Mouse (Mus musculus) embryonic fibroblast, embryonic 13.5 days (primary cell): ENCODE results near the gene Adgrg1. TPM values are rescaled to one million over a fixed set of nuclear protein-coding genes. Genes with fewer than 3 reads are reported as not detected.

Source experiments
- H3K27ac ChIP-seq: 2 replicates; pipeline ENCODE4 v1.5.1; 2012; ENCODE audit warnings: low read length, control low read depth, inconsistent platforms; ENCODE audit not compliant: insufficient read depth
- H3K4me1 ChIP-seq: 2 replicates; pipeline ENCODE4 v1.6.1; 2011; ENCODE audit warnings: low read length; ENCODE audit not compliant: control insufficient read depth, insufficient read depth
- H3K4me3 ChIP-seq: 2 replicates; pipeline ENCODE4 v1.5.1; 2011; ENCODE audit warnings: mild to moderate bottlenecking, control low read depth, low read length; ENCODE audit not compliant: insufficient read depth
- CTCF ChIP-seq: IDR thresholded peaks from 2 replicates; pipeline ENCODE4 v1.5.1; 2011; ENCODE audit warnings: mild to moderate bottlenecking, control low read depth, low read length, moderate library complexity, borderline replicate concordance; ENCODE audit not compliant: insufficient read depth
- POLR2A ChIP-seq: IDR thresholded peaks from 2 replicates; pipeline ENCODE4 v1.6.1; 2011; ENCODE audit warnings: low read depth, mild to moderate bottlenecking, control low read depth, low read length, moderate library complexity
- polyA plus RNA-seq: library from polyadenylated mRNA; stranded (reverse); fragments of >200 nt; gene quantifications from 2 replicates; pipeline ENCODE4 v1.2.4, GENCODE M21; 2011; ENCODE audit warnings: low read depth; ENCODE audit not compliant: missing spikeins, insufficient read length

Gene Adgrg1
- polyA plus RNA-seq, 1 experiment = 3.1 TPM

DNA sequence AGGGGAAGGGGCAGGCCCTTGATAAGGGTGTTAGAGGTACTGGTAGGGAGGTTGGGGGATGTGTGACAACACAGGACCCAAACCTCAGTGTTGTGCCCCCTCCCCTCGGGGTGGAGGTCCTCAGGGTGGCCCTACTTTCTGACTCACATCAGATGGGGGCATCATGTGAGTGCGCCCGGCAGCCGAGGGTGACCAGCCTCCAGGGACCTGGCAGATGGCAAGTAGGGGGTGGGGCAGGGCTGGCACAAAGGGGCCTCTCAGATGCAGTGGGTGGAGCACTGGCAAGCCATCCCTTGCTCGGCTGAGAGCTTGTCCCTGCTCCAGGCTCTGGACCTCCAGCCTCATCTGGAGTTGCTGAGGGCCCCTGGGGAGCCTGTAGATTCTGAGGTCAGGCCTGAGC is 12.1 kb downstream of the Adgrg1 start:
- Histone ChIP-seq H3K27ac (no peak overlapping the region), H3K4me1 (0 out of 2 replicates have a peak, but pooled peaks cover 2% of the 10 kb centered on the region), H3K4me3 (no peak overlapping the region)
- TF ChIP-seq CTCF (no peak), POLR2A (no peak)

DNA sequence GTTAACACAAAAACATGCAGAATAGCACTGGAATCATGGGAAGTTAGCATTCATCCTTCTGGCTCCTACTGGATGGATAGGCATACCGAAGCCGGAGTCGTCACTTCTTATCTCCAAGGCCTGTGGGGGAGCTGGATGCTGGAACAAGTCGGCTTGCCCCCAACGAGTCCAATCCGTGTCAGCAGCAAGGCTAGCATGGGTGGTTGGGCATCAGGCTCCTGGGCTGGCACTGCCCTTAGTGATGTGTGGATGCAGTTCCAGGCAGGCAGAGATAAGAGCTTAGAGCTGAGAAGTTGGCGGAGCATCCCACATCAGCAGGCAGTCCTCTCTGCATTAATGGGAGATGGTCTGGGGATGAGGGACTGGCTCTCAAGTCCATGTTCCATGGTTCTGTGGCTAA is 13.0 kb downstream of the Adgrg1 start:
- Histone ChIP-seq H3K27ac (no peak overlapping the region), H3K4me3 (no peak overlapping the region), H3K4me1 (0 out of 2 replicates have a peak, but pooled peaks cover 2% of the 10 kb centered on the region)
- TF ChIP-seq CTCF = no peak
- no peak for TF ChIP-seq POLR2A

GRCm38 (mm10) chr8:94988619-94989018 is 14.1 kb downstream of the Adgrg1 start:
- Histone ChIP-seq H3K27ac (no peak overlapping the region), H3K4me1 (0 out of 2 replicates have a peak, but pooled peaks cover 2% of the 10 kb centered on the region), H3K4me3 (no peak overlapping the region)
- no peak for TF ChIP-seq CTCF
- TF ChIP-seq POLR2A = no peak

DNA sequence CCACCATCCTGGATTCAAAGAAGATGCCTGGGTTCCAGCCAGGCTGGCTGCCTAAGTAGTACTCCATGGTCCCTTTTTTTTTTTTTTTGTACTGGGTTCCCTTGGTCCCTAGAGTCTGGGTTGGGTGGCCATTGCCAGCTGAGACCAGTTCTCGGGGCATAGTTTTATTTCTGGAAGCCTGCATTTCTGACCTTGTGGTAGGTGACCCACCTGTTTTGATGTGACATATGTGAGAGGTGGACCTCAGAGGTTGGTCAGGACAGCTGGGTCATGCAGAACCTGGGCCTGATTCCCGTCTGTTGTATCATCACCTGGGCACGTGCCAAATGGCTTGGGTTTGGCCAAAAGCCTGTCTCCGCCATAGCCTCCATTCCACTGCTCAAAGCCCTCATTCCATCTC is 15.2 kb downstream of the Adgrg1 start:
- no peak overlapping the region for H3K4me3 ChIP-seq
- TF ChIP-seq POLR2A (no peak), CTCF (no peak)
- H3K4me1 ChIP-seq = no peaks in the 10 kb centered on the region
- no peak overlapping the region for H3K27ac ChIP-seq

DNA sequence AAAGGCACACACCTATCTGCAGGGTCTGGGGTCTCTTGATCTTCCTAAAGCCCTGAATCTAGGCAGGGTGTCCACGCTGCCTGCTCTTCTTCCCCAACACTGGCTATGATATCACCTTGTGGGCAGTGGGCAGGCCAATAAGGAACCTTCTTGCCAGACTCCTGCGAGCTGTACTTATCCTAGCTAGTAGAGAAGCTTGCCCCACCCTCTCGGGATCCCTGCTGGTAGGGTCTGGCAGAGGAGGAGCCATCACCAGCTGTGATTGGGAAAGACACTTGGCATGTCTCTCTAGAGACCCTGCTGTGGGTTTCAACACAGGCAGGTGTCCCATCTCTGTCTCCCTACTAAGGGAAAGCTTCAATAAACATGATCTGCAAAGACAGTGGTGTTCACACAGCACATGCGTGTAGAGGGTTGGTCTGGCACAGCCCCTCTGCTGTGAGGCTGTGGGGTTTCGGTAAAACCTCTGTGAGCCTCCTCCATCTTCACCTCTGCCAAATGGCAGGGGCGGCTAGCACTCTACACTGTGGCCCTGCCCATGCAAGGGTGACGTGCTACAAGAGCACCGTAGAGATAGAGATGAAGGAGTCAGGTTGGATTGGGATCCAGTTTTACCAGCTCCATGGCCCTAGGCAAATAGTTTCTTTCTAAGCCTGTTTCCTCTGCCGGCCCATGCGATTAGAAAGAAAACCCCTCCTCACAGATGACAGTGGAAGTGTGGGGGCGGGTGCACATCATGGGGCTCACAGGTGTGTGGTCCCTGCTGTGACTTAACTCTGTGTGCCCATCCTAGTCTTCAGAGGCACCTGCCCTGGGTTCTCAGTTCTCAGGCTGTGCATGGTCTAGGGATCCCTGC is 16.3 kb downstream of the Adgrg1 start:
- TF ChIP-seq CTCF (no peak), POLR2A (no peak)
- Histone ChIP-seq H3K4me1 (no peaks in the 10 kb centered on the region), H3K4me3 (no peak overlapping the region), H3K27ac (no peak overlapping the region)

DNA sequence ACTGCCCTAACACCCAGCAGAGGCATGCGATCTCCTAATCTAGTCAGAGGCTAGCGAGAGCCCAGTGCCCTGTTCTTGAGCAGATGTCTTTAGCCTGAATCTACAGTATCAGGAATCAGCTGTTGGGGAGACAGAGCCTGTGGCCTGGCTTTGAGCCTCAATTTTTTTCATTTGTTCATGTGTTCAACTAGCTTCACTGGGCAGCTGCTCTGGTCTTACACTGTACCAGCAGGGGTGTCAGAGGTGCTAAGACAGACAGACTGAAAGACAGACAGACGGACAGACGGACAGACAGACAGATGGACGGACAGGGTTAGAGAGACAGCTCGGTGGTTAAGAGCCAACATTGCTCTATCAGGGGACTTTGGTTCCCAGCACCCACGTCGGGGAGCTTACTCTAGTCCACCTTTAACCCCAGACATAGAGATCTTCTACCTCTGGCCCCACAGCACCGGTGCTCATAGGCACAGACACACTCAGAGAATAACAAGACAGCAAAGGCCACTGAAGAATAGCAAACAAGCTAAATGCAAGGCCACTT is 17.0 kb downstream of the Adgrg1 start:
- Histone ChIP-seq H3K4me1 (no peaks in the 10 kb centered on the region), H3K4me3 (no peak overlapping the region), H3K27ac (no peak overlapping the region)
- TF ChIP-seq POLR2A (no peak), CTCF (no peak)

DNA sequence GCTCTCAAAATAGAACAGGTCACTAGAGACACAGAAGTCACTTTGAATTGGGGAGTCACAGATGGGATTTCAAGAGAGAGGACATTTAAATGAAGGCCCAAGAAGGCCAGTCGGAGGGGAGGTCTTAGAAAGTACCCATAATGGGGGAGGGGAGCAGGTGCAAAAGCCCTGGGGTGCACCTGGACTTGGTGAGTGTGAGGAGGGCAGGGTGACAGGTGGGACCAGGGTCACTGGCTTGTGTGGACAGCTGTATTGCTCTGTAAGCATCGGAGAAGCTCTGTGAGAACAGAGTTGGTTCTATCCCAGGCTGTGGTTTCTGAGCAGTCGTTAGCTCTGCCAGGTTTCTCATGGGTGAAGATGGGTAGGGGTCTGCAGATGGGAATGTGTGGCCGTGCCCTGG is 17.5 kb downstream of the Adgrg1 start:
- TF ChIP-seq POLR2A (no peak), CTCF (no peak)
- no peak overlapping the region for H3K4me3 ChIP-seq
- H3K27ac ChIP-seq = no peak overlapping the region
- no peaks in the 10 kb centered on the region for H3K4me1 ChIP-seq

- no peak overlapping the region for H3K27ac ChIP-seq
- TF ChIP-seq CTCF (no peak), POLR2A (no peak)
- H3K4me1 ChIP-seq = no peaks in the 10 kb centered on the region
- H3K4me3 ChIP-seq = no peak overlapping the region
Observed at GRCm38 (mm10) chr8:94992534-94992933, 18.0 kb downstream of the Adgrg1 start.

- H3K4me3 ChIP-seq = no peak overlapping the region
- no peak for TF ChIP-seq POLR2A
- TF ChIP-seq CTCF = no peak
- H3K27ac ChIP-seq = no peak overlapping the region
- no peaks in the 10 kb centered on the region for H3K4me1 ChIP-seq
Observed at GRCm38 (mm10) chr8:94992996-94993724, 18.6 kb downstream of the Adgrg1 start.
